Mouse (Mus musculus) embryo, embryonic 11.5 days (tissue): ENCODE measurements around the gene Slc43a1.
"Not testable (repeated sequence)": the region's sequence is repeated elsewhere in the genome, so short reads cannot be mapped to it uniquely, and the experiment has no call there.

Source experiments
- DNase-seq: peaks from one replicate; pipeline ENCODE4 v3.0.0-alpha.2; 2012; ENCODE audit warnings: low read depth, low spot score

The Slc43a1 gene

DNA sequence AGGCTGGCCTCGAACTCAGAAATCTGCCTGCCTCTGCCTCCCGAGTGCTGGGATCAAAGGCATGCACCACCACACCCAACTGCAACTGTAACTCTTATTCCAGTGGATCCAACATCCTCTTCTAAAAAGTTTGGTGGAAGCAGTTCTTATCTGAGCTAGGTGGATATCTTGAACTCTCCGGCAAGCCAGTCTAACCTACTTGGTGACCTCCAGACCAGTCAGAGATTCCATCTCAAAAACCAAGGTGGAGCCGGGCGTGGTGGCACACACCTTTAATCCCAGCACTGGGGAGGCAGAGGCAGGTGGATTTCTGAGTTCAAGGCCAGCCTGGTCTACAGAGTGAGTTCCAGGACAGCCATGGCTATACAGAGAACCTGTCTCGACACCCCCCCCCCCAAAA is 58.0 kb downstream of the Slc43a1 start:
- DNase-seq, result not testable (repeated sequence)

DNA sequence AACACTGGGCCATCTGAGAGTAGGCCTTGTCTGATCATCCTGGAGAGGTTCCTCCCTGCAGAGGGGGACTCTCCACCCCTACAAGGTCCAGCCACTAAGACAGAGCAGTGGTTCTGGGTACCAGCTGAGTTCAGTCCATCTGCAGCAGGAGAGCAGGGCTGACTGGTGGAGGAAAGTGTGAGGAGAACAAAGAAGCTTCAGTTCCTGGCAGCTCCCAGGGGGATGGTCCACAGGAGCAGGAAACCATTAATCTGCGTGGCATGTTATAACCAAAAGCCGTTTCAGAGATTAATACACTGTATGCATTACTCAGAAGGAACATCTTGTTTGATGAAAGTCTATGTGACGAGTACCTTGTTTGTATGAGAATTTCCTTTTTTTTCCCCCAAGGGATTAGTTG is 74.1 kb downstream of the Slc43a1 start:
- no peak for DNase-seq
